In the genomic region with DNA sequence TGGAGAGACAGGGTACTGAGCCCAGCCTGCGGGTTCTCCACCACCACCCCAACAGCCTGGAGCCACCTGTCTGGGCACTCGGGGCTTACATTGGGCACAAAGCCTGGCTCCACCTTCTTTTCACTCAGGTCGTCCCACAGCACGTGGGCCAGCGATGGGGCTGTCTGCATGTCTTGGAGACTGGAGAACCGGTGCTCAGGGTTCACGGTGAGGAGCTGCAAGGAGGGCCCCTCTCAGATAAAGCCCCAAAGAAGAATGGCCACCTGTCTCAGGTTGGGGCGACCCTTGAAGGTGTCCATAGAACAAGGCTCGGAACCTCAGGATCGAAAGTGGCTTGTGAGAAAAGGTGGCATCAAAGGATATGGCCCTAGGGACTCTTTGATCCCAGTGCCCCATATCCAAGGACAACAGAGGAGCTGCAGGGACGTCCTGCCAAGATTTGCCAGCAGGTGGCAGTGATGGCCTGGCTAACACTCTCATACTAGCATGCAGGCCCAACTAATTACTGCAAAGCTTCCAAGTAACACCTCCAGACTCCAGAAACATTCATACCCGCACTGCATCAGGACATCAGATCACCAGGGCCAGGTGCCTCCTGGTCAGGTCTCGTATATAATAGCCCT, we compare ENCODE assay signal across 8 mouse cellular contexts. TPM values are rescaled to one million over a fixed set of nuclear protein-coding genes. Genes with fewer than 3 reads are reported as not detected.
DNase-seq lines count a peak whose midpoint lies in the region; ATAC-seq and TF ChIP-seq lines count a peak whose summit lies in the region.

No protein-coding gene starts in this region.

- no peaks in the 10 kb centered on the region for H3K4me1 ChIP-seq in heart, embryonic 11.5 days (ENCODE audit: control insufficient read depth, insufficient read depth, low read length)
- H3K4me1 ChIP-seq in intestine, embryonic 16.5 days (ENCODE audit: control insufficient read depth, insufficient read depth, low read length) = no peaks in the 10 kb centered on the region
- no peaks in the 10 kb centered on the region for H3K4me1 ChIP-seq in midbrain, embryonic 15.5 days
- H3K4me1 ChIP-seq in spleen, adult 2 months (ENCODE audit: control insufficient read depth, insufficient read depth, insufficient read length) = no peaks in the 10 kb centered on the region

- no peak overlapping the region for H3K9ac ChIP-seq in heart, embryonic 11.5 days (ENCODE audit: low read depth, low read length)
- H3K9ac ChIP-seq in intestine, embryonic 16.5 days (ENCODE audit: low read depth, low read length) = no peak overlapping the region
- H3K9ac ChIP-seq in midbrain, embryonic 15.5 days = no peak overlapping the region

- H3K27me3 ChIP-seq in heart, embryonic 11.5 days (ENCODE audit: control insufficient read depth, insufficient read depth, low read length) = peaks cover 9% of the 10 kb centered on the region
- no peaks in the 10 kb centered on the region for H3K27me3 ChIP-seq in intestine, embryonic 16.5 days (replicated peaks; ENCODE audit: control insufficient read depth, insufficient read depth, low read length)
- no peaks in the 10 kb centered on the region for H3K27me3 ChIP-seq in midbrain, embryonic 15.5 days (replicated peaks)
- H3K27me3 ChIP-seq in spleen, adult 2 months (ENCODE audit: control insufficient read depth, insufficient read depth, low read length) = no peaks in the 10 kb centered on the region

- ATAC-seq in heart, embryonic 11.5 days (replicated peaks; ENCODE audit: insufficient number of reproducible peaks, low FRiP score, low TSS enrichment) = no peak
- ATAC-seq in intestine, embryonic 16.5 days = 0 out of 2 replicates have a peak, but pooled peaks have one; percentile 55
- peak; percentile 79 for ATAC-seq in midbrain, embryonic 15.5 days (replicated peaks)

- intact Hi-C loops in gastrocnemius, postnatal 36 days (cut with DNase I) = no loop called here
- intact Hi-C loops in left cerebral cortex, postnatal 14 days (cut with DNase I) = no loop called here

- peak; percentile 50; the same call in 1 of the 2 replicates for TF ChIP-seq CTCF in spleen, adult 2 months (IDR thresholded peaks at IDR 0.05; ENCODE audit: extremely low read depth, insufficient read depth, insufficient read length, insufficient replicate concordance)

- no peaks in the 10 kb centered on the region for H3K9me3 ChIP-seq in heart, embryonic 11.5 days (replicated peaks; ENCODE audit: control insufficient read depth, low read length)
- H3K9me3 ChIP-seq in intestine, embryonic 16.5 days (ENCODE audit: control insufficient read depth, low read length) = no peaks in the 10 kb centered on the region
- H3K9me3 ChIP-seq in midbrain, embryonic 15.5 days = no peaks in the 10 kb centered on the region

- H3K36me3 ChIP-seq in heart, embryonic 11.5 days (ENCODE audit: control insufficient read depth, insufficient read depth, low read length) = no peaks in the 10 kb centered on the region
- no peaks in the 10 kb centered on the region for H3K36me3 ChIP-seq in intestine, embryonic 16.5 days (ENCODE audit: control insufficient read depth, insufficient read depth, low read length)
- no peaks in the 10 kb centered on the region for H3K36me3 ChIP-seq in midbrain, embryonic 15.5 days (replicated peaks)
- H3K36me3 ChIP-seq in spleen, adult 2 months (ENCODE audit: control insufficient read depth, insufficient read depth, low read length) = no peaks in the 10 kb centered on the region

- no peak overlapping the region for H3K27ac ChIP-seq in heart, embryonic 11.5 days (ENCODE audit: low read depth, low read length)
- no peak overlapping the region for H3K27ac ChIP-seq in intestine, embryonic 16.5 days (ENCODE audit: low read length)
- no peak overlapping the region for H3K27ac ChIP-seq in midbrain, embryonic 15.5 days
- H3K27ac ChIP-seq in spleen, adult 2 months (ENCODE audit: insufficient read depth, low read length) = no peak overlapping the region

- peak; percentile 95 for DNase-seq in heart, adult 11 months
- DNase-seq in embryo, embryonic 11 days = peak; percentile 80
- DNase-seq in gastrocnemius, postnatal 36 days = peak; percentile 64 to 73
- DNase-seq in left cerebral cortex, postnatal 14 days (ENCODE audit: low spot score in 2 of 2) = peak; percentile 90
- DNase-seq in spleen, adult 2 months (ENCODE audit: low read depth in 1 of 2, low spot score in 2 of 2) = peak in 1 of 2 experiments; percentile 32

- WGBS in heart, embryonic 11.5 days (ENCODE audit: insufficient replicate concordance) = 41% methylated on average over 13 of the region's 13 CpGs
- WGBS in intestine, embryonic 16.5 days = 42% methylated on average over 13 of the region's 13 CpGs
- WGBS in midbrain, embryonic 15.5 days = 46% methylated on average over 13 of the region's 13 CpGs
- WGBS in spleen, adult 2 months = 39% methylated on average over 13 of the region's 13 CpGs

- H3K4me2 ChIP-seq in heart, embryonic 11.5 days = no peak overlapping the region
- no peak overlapping the region for H3K4me2 ChIP-seq in intestine, embryonic 16.5 days (ENCODE audit: low read depth, low read length)
- H3K4me2 ChIP-seq in midbrain, embryonic 15.5 days = no peak overlapping the region

- no peak for TF ChIP-seq POLR2A in spleen, adult 2 months (IDR thresholded peaks at IDR 0.05; ENCODE audit: low read depth, low read length)

- H3K4me3 ChIP-seq in heart, embryonic 11.5 days (ENCODE audit: low read depth, low read length) = no peak overlapping the region
- H3K4me3 ChIP-seq in intestine, embryonic 16.5 days (ENCODE audit: low read length) = no peak overlapping the region
- H3K4me3 ChIP-seq in midbrain, embryonic 15.5 days = no peak overlapping the region
- H3K4me3 ChIP-seq in spleen, adult 2 months (ENCODE audit: extremely low read depth, insufficient read depth, insufficient read length) = no peak overlapping the region

RNA-seq across cellular contexts. Expression of a gene that starts 33.5 kb away (rescaled TPM):
- polyA plus RNA-seq in heart, embryonic 11.5 days (2014; fragmentation: Nextera tagmentation; extraction: Ambion mirVana) = 3.9 and 4.4 TPM in 2 replicates
- total RNA-seq in gastrocnemius, postnatal 36 days (2021) = under 1 TPM; 0.30 to 0.51 TPM
- polyA plus RNA-seq in intestine, embryonic 16.5 days (2015; fragmentation: Nextera tagmentation; extraction: Ambion mirVana) = 10.0 and 11.6 TPM in 2 replicates
- total RNA-seq in left cerebral cortex, postnatal 14 days (2021) = 100 to 1,000 TPM; 103 to 107 TPM
- 186 and 190 TPM in 2 replicates for polyA plus RNA-seq in midbrain, embryonic 15.5 days (2015; fragmentation: Nextera tagmentation; extraction: Ambion mirVana)
- polyA plus RNA-seq in spleen, adult 2 months (2012; rRNA removed) = 0.49 and 0.71 TPM in 2 replicates

Comparison
In these comparisons a context has a peak if more than half of its experiments do, and no peak if none do; other contexts are left out.
1. RNA of a gene that starts 33.5 kb away (polyA plus RNA-seq): 186 to 190 TPM in midbrain, embryonic 15.5 days; 10.0 to 11.6 TPM in intestine, embryonic 16.5 days, 3.9 to 4.4 TPM in heart, embryonic 11.5 days and 0.49 to 0.71 TPM in spleen, adult 2 months; every median in the first group is over 10 times any median in the second.